Mouse (Mus musculus): ENCODE measurements around the gene Psma3. TPM values are rescaled to one million over a fixed set of nuclear protein-coding genes. Genes with fewer than 3 reads are reported as not detected.

Psma3 gene
- polyA plus RNA-seq, 1 experiment = 270 TPM

DNA sequence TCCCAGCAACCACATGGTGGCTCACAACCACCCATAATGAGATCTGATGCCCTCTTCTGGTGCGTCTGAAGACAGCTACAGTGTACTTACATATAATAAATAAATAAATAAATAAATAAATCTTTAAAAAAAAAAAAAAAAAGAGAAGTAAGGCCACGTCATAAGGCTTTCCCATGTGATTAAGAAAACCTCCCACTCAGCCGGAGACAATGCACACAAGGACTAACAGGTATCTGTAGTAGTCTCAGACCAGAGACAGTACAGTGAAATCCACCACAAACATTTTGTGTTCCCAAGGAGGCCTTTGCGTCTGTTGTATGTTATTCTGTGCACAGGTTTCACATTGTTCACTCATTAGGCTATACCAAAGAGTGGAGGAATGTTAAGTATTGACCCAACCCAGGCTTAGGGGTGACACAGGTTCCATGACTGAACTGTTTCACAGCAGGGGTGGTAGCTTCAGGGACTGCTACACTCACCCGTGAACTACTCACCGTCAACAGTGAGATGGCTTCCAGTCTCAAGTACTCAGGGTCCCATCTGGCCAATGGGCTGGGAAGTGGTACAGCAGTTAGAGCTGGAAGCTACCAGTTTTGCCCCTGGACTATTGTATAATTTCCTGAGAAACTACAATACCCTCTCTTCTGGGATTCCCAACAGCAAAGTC lies 29.5 kb downstream of the Psma3 start:
- Histone ChIP-seq H3K27me3 (ENCODE audit: control insufficient read depth, insufficient read depth, insufficient read length) (no peaks in the 10 kb centered on the region), H3ac (ENCODE audit: control insufficient read depth, insufficient read length, low read depth) (no peak overlapping the region), H3K79me3 (ENCODE audit: low read depth) (peaks cover 9% of the 10 kb centered on the region), H3K79me2 (ENCODE audit: control insufficient read depth, insufficient read depth) (peaks cover 26% of the 10 kb centered on the region), H3K36me3 (ENCODE audit: control insufficient read depth, insufficient read depth) (peaks cover 69% of the 10 kb centered on the region), H3K4me3 (ENCODE audit: insufficient read depth, poor library complexity, severe bottlenecking) (no peak overlapping the region)
- no peak for TF ChIP-seq MYOD1 (IDR thresholded peaks at IDR 0.05; ENCODE audit: control insufficient read depth, insufficient read length, low read depth)
- no peak for TF ChIP-seq CEBPB (IDR thresholded peaks at IDR 0.05; ENCODE audit: low read depth)
- no peak for TF ChIP-seq USF1 (IDR thresholded peaks at IDR 0.05; ENCODE audit: low read depth)
- no peak for TF ChIP-seq MYOG (IDR thresholded peaks at IDR 0.05; ENCODE audit: control insufficient read depth, extremely low read depth, insufficient read length)
- TF ChIP-seq FOSL1 (IDR thresholded peaks at IDR 0.05; ENCODE audit: insufficient read depth, low read length, poor library complexity, severe bottlenecking) = no peak
- no peak for TF ChIP-seq MAX (IDR thresholded peaks at IDR 0.05)
- TF ChIP-seq CTCF (IDR thresholded peaks at IDR 0.05; ENCODE audit: control insufficient read depth, insufficient read depth, insufficient read length) = no peak

DNA sequence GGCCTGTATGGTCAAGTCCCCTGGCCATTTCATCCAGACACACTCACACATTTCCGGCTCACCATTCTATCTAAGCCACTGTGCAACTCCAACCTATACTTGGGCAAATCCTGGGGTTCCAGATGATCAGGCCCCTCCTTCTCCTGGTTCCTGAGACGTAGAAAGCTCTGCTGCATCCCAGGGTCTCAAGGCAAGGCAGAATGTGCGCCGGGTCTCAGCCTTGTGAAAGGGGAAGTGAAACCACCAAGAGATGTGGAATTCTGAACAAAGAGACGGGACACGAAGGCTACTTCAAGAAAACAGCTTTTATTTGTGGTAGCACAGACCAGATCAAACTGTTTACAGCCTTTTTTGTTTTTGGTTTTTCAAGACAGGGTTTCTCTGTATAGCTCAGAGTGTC lies 31.7 kb downstream of the Psma3 start:
- H3K4me3 ChIP-seq (ENCODE audit: insufficient read depth, poor library complexity, severe bottlenecking) = no peak overlapping the region
- TF ChIP-seq FOSL1 (IDR thresholded peaks at IDR 0.05; ENCODE audit: insufficient read depth, low read length, poor library complexity, severe bottlenecking) = no peak

DNA sequence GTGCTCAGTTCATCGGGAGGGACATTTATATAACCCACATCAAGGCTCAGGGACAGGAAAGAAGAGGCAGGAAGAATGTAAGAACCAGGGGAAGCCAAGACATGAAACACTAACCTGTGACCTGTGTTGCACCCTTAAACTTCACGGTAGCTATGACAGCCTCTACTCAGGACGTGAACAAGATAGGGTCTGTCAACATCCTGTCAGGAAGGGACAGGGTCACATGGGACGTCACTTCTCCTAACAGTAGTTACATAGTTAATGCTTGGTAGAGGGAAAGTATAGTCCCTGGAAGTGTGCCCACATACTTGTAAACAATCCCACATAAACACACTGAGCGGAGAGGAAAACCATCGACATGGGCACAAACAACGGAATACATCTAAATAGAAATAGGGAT lies 32.5 kb downstream of the Psma3 start:
- H3K79me3 ChIP-seq (ENCODE audit: low read depth) = peaks cover 29% of the 10 kb centered on the region
- H3ac ChIP-seq (ENCODE audit: control insufficient read depth, insufficient read length, low read depth) = no peak overlapping the region
- no peaks in the 10 kb centered on the region for H3K27me3 ChIP-seq (ENCODE audit: control insufficient read depth, insufficient read depth, insufficient read length)
- H3K36me3 ChIP-seq (ENCODE audit: control insufficient read depth, insufficient read depth) = peaks cover 85% of the 10 kb centered on the region
- peaks cover 55% of the 10 kb centered on the region for H3K79me2 ChIP-seq (ENCODE audit: control insufficient read depth, insufficient read depth)
- no peak overlapping the region for H3K4me3 ChIP-seq (ENCODE audit: insufficient read depth, poor library complexity, severe bottlenecking)
- TF ChIP-seq MAX (IDR thresholded peaks at IDR 0.05) (no peak), CTCF (IDR thresholded peaks at IDR 0.05; ENCODE audit: control insufficient read depth, insufficient read depth, insufficient read length) (no peak)

More for the DNA sequence above, 31.7 kb downstream of the Psma3 start:
- H3K79me2 ChIP-seq (ENCODE audit: control insufficient read depth, insufficient read depth) = peaks cover 48% of the 10 kb centered on the region
- H3K79me3 ChIP-seq (ENCODE audit: low read depth) = peaks cover 24% of the 10 kb centered on the region
- H3K27me3 ChIP-seq (ENCODE audit: control insufficient read depth, insufficient read depth, insufficient read length) = no peaks in the 10 kb centered on the region
- peaks cover 84% of the 10 kb centered on the region for H3K36me3 ChIP-seq (ENCODE audit: control insufficient read depth, insufficient read depth)
- H3ac ChIP-seq (ENCODE audit: control insufficient read depth, insufficient read length, low read depth) = no peak overlapping the region

DNA sequence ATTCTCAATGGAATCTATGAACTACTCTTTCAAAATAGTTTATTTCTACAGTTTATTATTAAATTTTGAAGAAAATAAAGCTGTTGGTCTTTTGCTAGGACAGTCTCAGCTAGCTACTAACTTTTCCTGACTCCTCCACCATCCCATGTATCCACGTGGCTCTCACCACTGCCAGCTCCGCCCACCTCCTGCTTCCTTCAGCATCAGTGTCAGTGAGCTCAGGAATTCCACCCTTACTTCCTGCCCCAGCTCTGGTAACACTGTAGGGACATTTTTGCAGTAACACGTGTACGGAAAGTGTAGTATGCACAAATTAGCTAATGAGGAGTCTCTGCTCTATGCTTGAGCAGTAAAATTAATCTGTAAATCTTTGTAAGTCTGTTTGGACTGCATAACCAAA lies 35.3 kb downstream of the Psma3 start:
- Histone ChIP-seq H3K4me3 (ENCODE audit: insufficient read depth, poor library complexity, severe bottlenecking) (no peak overlapping the region), H3K79me2 (ENCODE audit: control insufficient read depth, insufficient read depth) (peaks cover 84% of the 10 kb centered on the region), H3K36me3 (ENCODE audit: control insufficient read depth, insufficient read depth) (peaks cover 91% of the 10 kb centered on the region), H3K79me3 (ENCODE audit: low read depth) (peaks cover 57% of the 10 kb centered on the region), H3K27me3 (ENCODE audit: control insufficient read depth, insufficient read depth, insufficient read length) (no peaks in the 10 kb centered on the region), H3ac (ENCODE audit: control insufficient read depth, insufficient read length, low read depth) (no peak overlapping the region)
- TF ChIP-seq MAX (IDR thresholded peaks at IDR 0.05) = peak; percentile 21
- TF ChIP-seq MYOD1 (IDR thresholded peaks at IDR 0.05; ENCODE audit: control insufficient read depth, insufficient read length, low read depth) = no peak

DNA sequence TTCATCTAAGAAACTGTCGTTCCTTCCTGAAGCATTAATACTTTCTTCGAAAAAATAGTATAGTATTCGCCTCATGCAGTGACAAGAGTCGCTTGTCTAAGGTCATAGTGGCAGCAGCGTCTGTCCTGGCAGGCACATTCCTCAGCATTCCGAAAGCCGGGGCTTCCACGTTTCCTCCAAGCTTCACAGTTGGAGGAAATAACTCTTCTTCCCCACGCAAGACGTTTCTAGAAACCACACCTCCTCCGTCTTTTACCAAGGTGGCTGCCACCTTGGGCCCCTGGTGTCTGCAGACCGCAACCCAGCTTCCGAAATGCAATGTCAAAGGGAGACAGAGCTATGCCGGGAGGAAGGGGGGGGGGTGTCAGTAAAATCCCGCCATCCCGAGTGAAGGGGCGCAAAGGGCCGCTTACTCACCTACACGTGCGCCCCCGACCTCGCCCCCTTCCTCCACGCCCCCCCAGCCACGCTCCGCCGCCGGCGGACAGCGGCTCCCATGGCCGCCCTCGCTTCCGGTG lies 40.5 kb downstream of the Psma3 start:
- peaks cover 53% of the 10 kb centered on the region for H3K36me3 ChIP-seq (ENCODE audit: control insufficient read depth, insufficient read depth)
- peaks cover 69% of the 10 kb centered on the region for H3K79me2 ChIP-seq (ENCODE audit: control insufficient read depth, insufficient read depth)
- peak overlapping the region; percentile 96 for H3K4me3 ChIP-seq (ENCODE audit: insufficient read depth, poor library complexity, severe bottlenecking)
- H3K79me3 ChIP-seq (ENCODE audit: low read depth) = peaks cover 49% of the 10 kb centered on the region
- H3K27me3 ChIP-seq (ENCODE audit: control insufficient read depth, insufficient read depth, insufficient read length) = no peaks in the 10 kb centered on the region
- TF ChIP-seq USF1 (IDR thresholded peaks at IDR 0.05; ENCODE audit: low read depth) (no peak), CEBPB (IDR thresholded peaks at IDR 0.05; ENCODE audit: low read depth) (no peak), MAX (IDR thresholded peaks at IDR 0.05) (no peak), MYOG (IDR thresholded peaks at IDR 0.05; ENCODE audit: control insufficient read depth, extremely low read depth, insufficient read length) (no peak), MYOD1 (IDR thresholded peaks at IDR 0.05; ENCODE audit: control insufficient read depth, insufficient read length, low read depth) (no peak), FOSL1 (IDR thresholded peaks at IDR 0.05; ENCODE audit: insufficient read depth, low read length, poor library complexity, severe bottlenecking) (no peak), CTCF (IDR thresholded peaks at IDR 0.05; ENCODE audit: control insufficient read depth, insufficient read depth, insufficient read length) (no peak)
- H3ac ChIP-seq (ENCODE audit: control insufficient read depth, insufficient read length, low read depth) = peak overlapping the region; percentile 93

DNA sequence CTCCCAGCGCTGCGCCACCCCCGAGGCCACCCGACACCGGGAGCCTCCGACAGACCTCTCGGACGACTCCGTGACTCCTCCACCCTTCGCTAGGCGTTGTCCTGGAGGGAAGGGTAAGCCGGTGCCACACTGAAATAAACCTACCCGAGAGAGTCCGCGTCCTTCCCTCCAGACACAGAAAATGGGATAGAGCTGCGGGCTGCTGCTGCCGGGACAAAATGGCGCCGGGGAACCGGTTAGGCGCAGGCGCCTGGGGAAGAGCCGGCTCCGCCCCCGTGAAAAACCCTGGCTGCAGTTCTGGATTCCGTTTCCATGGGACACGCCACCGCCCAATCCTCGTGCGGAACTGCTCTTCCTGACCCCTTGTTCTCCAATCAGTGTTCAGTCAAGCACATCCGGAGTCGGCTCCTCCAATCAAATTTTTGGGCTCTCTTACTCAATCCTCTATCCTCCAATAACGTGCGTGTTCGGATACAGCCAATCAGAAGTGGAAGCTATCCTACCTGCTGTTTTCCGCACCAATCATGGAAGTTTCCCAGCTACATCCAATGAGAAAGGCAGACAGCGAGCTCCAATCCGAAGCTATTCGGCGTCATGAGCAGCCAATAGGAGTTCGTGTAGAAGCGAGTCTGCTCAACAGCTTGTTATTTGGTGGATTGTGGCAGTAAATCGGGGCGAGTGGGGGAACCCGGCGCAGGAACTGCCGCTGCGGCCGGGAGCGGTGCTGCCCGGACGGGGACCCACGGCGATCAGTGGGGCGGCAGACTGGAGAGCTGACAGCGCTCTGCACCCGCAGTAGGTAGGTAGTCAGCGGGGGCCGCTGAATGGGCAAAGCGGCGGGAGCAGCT lies 41.2 kb downstream of the Psma3 start, which contains the start of gene Arid4a:
Arid4a (plus strand) TSS at position 628 of the 848 bp plus-strand sequence.
- H3ac ChIP-seq (ENCODE audit: control insufficient read depth, insufficient read length, low read depth) = peak within 1 kb of the TSS; percentile 93
- H3K79me2 ChIP-seq (ENCODE audit: control insufficient read depth, insufficient read depth) = peaks cover 63% of the 10 kb centered on the region
- peaks cover 53% of the 10 kb centered on the region for H3K36me3 ChIP-seq (ENCODE audit: control insufficient read depth, insufficient read depth)
- peak within 1 kb of the TSS; percentile 96 for H3K4me3 ChIP-seq (ENCODE audit: insufficient read depth, poor library complexity, severe bottlenecking)
- H3K79me3 ChIP-seq (ENCODE audit: low read depth) = peaks cover 43% of the 10 kb centered on the region
- H3K27me3 ChIP-seq (ENCODE audit: control insufficient read depth, insufficient read depth, insufficient read length) = no peaks in the 10 kb centered on the region
- TF ChIP-seq CTCF (IDR thresholded peaks at IDR 0.05; ENCODE audit: control insufficient read depth, insufficient read depth, insufficient read length) (no peak), CEBPB (IDR thresholded peaks at IDR 0.05; ENCODE audit: low read depth) (peak; percentile 75)
